Mouse (Mus musculus): ENCODE data around the gene Acvr2b.

The Acvr2b gene

DNA sequence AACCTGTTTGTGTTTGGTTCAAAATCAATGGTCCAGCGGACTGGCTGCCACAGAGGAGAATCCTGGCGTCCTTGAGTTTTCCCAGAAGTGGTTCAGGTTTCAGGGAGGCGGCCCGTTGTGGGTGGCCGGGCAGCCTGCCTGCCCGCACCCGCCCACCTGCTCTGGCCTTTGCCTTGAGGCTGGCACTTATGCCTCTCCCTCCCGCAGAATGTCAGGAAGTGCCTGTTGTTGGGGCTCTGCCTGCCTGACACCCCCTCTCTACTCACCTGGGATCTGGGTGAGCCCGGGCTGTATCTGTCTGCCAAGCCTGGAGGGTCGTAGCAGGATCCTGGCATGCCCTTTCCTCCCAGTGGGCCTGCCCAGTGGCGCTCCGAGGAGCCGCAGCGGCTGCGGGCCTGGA, 6.0 kb downstream of the Acvr2b start:
- no peak for DNase-seq (ENCODE audit: low spot score in 2 of 2)

DNA sequence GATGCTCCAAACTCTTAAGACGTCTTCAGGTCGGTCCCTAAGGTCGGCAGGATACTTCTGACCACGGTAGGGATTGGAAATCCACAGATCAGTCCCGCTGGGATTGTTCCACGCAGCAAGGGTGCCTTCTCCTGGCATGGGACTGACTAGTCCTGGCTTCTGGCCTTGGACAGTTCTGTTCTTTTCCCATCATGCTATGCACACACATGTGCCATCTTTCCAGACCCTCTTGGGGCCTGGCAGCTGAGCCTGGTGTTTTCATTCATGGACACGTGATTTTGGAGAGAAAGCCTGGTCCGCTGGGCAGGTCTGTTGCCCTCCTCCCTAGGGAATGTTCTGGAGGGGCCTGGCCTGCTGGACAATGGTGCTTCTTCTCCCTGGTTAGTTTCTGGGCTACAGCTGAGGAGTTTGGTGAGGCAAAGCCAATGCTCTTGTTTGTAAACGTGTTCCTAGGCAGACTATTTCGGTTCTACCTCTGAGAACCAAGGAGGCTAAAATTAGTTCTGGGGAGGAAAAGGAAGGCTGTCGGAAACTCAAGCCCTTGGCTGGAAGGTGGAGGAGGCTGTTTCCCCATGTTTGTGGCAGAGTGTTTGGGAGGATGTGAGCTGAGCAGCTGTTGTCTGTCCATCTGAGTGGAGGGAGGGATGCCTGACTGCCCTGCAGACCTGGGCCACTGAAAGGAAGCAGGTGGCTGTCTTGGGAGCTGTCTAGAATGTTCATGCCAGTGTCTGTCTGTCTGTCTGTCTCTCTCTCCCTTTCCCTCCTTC, 7.2 kb downstream of the Acvr2b start:
- no peak for DNase-seq (ENCODE audit: low spot score in 2 of 2)

DNA sequence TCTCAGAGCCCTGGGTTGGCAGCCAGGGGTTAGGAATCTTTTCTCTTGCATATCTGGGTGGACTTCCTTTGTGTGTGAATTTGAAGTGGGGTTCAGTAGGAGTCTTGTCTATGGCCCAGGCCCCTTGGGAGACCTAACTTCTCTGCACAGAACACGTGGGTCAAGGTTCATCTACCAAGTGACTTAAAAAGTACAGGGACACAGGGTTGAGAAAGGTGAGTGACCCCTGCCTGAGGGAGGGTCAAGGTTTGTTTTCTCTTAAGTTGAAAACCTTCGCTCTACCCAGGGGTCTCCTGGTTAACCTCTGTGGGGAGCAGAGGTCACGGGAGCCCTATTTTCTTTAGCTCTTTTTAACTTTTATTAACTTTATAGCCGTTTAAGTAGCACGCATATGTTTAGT, 7.9 kb downstream of the Acvr2b start:
- no peak for DNase-seq (ENCODE audit: low spot score in 2 of 2)

DNA sequence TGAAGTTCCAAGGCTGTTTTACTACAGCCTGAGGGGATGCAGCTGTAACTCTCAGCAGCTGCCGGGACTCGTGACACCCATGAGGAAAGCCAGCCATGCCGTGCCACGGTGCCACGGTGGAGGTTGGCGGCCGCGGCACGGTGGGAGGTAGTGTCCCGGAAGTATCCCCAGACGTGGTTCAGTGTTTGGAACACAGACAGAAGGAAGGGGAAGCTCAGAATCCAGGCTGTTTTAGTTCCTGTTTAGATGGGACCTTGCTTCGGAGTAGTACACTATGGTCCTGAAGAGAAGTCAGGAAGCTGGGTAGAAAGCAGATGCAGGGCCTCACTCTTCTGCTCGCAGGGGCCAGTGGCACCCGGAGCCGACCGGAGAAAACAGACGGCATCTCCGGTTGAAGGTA, 16.1 kb downstream of the Acvr2b start:
- DNase-seq (ENCODE audit: low spot score in 2 of 2), result no peak

DNA sequence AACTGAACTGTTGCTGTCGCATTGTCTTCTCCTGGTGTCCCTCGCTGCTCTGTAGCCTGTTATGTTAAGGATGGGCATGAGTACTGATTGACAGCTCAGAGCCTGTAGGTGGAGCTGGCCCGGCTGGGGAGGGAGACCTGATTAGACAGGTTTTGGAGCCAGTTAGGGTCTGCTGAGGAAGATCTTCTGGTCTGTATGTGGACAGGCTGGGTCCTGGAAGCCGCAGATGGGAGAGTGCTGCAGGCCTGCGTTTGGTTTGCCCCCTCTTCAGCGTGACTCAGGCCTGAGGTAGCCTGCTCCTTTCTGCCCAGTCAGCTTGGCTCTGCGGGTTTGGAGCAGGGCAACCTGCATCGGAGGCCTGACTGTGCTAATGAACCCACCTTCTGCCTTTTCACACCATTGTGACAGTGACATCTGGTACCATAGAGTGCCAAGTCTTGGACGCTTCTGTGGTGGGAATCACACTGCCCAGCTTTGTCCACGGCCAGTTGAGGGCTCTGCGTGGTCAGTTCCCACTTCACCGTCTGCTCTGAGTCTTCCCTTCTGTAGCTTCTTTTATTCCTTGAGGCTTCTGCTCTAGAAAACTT, 18.0 kb downstream of the Acvr2b start:
- no peak for DNase-seq (ENCODE audit: low spot score in 2 of 2)

DNA sequence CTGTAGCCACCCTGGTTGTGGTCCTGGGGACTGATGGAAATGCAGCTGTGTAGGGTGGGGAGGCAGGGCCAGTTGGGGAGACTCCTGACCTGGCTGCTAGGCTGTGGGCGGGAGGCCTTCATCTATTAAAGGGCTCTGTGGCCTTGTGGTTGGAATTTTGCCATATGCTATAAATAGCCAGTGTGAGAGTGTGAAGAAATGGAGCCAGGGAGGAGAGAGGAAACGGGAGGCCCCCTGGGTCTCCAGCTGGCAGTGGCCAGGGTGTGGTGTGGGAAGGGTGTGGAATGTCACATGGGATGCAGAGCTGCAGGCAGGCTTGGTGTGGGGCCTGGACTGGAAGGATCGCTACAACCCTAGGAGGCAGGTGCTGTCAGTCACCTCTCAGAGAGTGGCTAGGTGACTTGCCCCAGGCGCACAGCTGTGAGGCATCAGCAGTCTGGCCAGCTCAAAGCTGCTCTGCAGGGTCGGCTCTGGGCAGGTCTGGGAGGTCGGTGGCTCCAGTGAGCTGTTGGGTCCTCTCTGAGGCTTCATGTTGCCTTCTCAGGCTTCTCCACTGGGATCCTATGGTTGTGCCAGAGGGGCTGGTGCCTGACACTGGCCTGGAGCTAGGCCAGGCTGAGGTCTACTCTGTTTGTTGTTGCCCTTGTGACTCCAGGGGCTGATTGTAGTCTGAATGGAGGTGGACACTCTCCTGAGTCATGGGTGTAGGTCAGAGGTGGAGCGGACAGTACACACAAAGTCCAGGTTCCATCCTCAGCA, 23.5 kb downstream of the Acvr2b start:
- peak in 1 of 2 experiments; percentile 51 for DNase-seq (ENCODE audit: low spot score in 2 of 2)

DNA sequence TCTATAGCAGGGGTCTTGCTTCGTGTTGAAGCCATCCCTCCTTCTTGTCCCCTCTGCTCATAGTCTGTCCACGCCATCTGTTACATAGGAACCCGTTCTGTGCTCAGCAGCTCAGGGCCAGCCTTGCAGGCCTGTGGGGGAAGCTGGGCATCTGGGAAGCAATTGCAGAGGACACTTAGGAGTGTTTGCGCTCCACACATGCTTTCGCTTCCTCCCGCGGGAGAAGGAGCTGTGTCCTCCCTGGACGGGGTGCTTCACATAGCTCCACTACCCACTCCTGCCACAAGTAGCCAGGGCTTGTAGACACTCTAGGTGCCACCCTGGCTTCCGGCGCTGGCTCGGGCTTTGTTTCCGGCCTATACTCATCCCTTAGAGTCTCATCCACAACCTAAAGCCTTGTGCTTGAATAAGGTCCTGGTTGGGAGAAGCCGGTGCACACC, 24.1 kb downstream of the Acvr2b start:
- DNase-seq (ENCODE audit: low spot score in 2 of 2), result no peak

DNA sequence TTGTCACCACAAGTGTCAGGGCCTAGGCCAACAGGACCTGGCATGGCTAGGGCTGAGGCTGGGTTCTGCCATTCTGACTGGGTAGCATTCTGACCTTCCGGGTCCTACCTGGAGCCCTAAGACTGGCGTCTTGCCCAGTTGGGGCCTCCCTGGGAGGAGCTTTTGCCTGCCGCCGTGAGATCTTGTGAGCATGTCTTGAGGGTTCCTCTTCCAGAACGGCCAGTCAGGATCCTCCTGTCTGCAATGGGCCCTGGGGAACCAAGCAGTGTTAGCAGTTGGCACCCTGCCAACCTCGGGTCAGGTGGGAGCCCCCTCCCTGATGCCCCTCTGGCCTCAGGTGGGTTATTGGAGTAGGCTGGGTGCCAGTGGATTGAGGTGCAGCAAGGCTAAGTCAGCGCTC, 24.6 kb downstream of the Acvr2b start:
- no peak for DNase-seq (ENCODE audit: low spot score in 2 of 2)

DNA sequence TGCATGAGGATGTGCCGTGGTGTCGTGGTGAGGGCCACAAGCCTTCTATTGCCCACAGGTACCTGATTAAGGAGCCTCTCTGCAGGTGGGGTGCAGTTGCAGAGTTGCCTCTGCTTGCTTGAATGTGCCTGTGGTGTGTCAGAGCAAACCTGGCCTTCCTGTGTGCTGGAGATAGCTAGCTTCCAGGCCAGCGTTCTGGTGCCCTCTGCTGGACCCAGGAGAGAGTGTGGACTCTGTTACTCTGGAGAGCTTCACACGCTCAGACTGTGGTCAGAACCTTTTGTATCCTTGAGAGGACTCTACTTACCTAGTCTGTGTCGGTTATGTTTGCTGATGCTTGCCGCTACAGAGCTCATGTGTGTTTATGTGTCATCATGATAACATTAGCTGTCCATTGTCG, 28.4 kb downstream of the Acvr2b start:
- DNase-seq (ENCODE audit: low spot score in 2 of 2), result peak; percentile 71 to 82

DNA sequence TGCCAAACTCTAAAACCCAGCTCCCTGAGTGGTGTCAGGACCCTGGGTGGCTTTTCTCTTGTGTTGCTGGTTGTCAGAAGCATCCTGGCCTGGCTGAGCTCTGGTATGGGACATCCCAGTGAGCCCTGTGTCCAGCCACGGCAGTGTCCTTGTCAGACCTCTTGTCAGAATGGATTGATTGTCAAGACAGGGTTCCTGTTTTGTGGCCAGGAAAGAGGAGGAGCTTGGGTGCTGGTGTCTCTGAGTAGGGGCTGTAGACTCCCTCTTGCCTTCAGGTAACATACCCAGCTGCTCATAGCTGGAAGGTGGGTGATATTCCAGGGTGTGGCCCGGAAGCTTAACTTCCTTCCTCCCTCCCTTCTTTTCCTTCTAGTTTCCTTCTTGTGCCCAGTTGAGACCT, 33.9 kb downstream of the Acvr2b start:
- no peak for DNase-seq (ENCODE audit: low spot score in 2 of 2)

DNA sequence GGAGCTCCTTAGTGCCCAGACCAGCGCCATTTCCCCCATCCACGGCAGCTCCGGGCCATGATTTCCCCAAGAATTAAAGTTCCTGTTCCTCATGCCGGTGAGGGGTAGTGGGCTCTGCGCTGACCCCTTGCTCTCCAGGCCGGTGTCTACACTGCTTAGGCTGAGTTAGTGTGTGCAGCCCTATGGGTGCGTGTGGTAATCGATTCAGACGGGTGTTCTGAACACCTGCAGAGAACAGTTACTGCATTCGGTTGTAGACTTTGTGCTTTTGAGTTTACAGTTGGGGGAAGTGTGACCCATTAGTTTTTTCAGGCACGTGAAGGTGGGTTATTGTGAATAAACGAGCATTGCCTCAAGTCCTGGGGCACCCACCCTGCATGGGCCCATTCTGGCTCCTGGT, 36.1 kb downstream of the Acvr2b start:
- no peak for DNase-seq (ENCODE audit: low spot score in 2 of 2)

DNA sequence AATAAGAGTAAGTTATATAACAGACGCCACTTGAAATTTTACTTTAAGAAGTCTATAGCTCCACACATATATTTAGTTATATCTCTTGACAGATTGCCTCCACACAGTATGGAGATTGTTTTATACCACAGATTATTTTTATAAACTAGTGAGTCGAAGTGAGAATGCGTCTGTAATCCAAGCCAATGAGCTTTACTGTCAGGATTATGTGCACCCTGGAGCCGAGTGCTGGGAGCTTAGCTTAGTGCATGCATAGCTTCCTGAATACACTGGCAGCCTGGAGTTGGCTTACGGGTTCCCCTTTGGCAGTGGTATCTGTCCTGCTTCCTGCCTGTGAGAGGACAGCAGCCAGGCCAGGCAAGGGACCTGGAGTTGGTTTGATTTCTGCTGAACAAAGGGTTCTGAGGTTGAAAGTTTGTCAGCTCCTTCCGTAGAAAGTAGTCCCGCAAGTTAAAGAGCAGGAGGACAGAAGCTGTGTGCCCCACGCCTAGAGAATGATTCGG, 36.6 kb downstream of the Acvr2b start:
- DNase-seq (ENCODE audit: low spot score in 2 of 2), result no peak

DNA sequence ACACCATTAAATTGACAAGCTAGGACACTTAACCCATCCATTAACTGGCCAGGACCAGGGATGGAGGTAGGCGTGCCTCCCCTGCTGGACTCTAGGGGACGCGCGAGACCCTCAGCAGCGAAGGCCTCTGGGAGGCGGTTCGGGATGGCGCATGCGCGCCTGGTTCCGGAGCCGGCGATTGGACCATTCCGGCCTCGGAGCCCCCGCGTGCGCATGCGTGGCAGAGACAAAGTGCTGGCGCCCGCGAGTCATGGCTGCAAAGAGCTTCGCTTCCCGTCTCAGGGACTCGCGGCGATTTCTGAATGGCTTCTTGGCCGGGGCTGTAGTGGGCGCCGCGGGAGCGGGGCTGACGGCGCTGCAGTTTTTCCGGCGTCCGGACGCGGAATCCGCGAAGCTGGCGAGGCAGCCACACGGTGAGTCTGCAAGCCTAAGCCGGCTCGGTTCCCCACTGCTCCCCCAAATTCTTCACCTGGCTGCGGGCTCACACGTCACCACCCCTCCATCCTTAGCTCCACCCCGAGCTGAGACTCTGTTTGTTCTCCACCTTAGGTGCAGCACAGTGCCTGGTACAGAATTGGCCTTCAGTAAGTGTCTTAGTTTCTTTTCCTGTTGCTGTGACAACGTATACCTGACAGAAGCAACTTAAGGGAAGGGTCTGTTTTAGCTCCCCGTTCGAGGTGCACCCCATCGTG, 43.0 kb downstream of the Acvr2b start, which contains the start of gene Exog:
Exog (plus strand) TSS at position 206 of the 692 bp plus-strand sequence.
- DNase-seq (ENCODE audit: low spot score in 2 of 2), result peak; percentile 97 to 99

DNA sequence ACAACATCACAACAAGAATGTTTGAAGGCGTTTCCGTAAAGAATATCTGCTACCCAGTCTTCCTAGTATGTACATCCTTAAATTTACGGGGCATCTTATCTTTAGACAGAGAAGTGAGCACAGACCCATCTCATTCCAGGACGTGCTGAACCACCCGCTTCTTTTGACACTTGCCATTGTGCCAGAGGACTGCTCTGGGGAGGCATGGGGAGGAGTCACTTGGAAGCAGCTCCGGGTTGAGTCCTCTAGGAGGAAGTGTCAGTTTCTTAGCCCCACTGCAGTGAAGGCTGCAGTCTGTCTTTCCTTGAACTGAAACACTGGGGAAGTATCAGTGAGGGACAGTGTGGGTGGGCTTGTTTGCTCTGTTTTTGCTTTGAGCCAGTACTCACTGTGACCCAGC, 43.8 kb downstream of the Acvr2b start:
- DNase-seq (ENCODE audit: low spot score in 2 of 2), result no peak

DNA sequence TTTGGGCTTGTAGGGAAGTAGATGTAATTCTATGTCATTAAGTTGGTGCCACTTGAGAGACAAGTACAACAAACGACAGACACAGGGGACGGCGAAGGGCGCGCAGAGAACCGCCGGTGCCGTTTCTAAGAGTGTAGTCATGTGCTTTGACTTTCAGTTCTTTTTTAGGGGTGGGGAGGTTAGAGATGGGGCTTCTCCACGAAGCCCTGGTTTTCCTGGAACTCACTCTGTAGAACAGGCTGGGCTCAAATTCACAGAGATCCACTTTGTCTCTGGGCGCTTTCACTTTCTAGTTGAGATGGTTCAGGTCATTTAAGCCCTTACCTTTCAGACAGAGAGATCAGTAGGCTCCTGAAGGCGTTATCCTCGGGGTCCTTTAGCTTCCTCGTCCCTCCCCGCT, 54.0 kb downstream of the Acvr2b start:
- no peak for DNase-seq (ENCODE audit: low spot score in 2 of 2)

DNA sequence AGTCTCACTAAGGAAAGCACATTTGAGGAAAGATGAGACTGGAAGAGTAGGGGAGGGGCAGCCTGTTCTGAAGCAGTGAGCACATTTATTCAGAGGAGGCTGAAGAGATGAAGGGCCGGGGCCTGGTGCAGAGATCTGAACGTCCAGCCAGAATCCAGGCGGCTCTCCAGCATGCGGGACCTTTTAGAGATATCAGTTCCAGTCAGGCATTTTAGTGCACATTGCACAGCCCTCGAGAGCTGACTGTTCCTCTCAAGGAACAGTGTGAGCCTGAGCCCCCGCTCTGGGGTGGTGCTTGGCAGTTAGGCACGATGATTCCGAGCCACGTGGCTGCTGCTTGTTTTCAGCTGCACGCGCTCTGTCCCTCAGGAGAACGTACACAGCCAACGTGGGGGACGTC, 55.2 kb downstream of the Acvr2b start:
- DNase-seq (ENCODE audit: low spot score in 2 of 2), result no peak

DNA sequence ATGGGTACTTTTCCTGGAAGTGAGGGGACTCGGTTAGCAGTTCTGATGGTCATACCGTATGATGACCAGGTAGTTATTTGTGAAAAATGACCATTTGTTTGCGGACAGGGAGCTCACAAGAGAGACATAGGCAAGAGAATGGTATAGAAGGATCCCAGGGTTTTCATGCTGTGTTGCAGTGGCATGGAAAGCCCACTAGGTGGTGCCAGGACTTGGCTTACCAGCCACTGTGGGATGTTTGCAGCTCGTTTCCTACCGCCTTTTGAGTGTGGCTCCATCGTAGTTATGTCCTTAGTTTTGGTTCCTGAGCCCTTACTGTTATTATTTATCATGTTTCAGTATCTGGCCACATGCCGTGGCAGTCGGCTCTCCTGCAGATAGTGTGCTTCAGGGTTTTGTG, 58.5 kb downstream of the Acvr2b start:
- DNase-seq (ENCODE audit: low spot score in 2 of 2), result no peak

DNA sequence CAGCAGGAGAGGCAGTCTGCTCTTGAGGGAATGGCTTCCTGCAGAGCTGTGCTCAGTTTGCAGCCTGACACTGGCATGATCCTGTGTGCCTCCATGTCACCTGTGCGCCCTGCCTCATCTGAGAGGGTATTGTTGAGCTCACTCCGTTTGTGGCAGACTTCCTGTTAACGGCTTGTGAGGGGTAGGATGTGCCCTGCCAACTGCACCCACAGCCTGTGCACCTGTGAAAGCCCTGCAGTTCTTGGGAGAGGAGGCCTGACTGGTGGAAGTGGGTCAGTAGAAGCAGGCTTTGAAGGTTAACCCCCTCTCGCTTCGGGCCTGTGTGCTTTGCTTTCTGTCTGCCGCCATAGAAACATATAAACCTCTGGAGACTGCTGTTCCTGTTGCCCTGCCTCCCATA, 63.1 kb downstream of the Acvr2b start:
- no peak for DNase-seq (ENCODE audit: low spot score in 2 of 2)

DNA sequence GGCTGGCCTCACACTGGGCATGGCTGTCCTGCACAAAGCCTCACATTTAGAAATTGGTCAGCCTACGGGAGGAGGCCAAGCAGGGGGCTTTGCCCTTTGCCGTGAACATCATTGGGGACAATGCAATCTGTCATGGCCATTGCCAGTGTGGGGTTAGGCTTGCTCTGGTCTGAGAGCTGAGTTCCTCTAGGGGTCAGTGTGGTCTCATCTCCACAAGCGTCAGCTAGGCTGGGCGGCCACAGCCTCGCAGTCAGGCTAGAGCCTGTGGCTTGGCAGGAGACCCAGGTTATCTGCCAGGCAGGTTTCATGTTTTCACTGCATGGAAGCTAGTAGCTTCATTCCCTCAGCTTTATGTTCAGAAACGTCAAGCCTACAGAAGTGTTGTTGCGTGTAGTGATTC, 63.7 kb downstream of the Acvr2b start:
- DNase-seq (ENCODE audit: low spot score in 2 of 2), result peak in 1 of 2 experiments; percentile 27

DNA sequence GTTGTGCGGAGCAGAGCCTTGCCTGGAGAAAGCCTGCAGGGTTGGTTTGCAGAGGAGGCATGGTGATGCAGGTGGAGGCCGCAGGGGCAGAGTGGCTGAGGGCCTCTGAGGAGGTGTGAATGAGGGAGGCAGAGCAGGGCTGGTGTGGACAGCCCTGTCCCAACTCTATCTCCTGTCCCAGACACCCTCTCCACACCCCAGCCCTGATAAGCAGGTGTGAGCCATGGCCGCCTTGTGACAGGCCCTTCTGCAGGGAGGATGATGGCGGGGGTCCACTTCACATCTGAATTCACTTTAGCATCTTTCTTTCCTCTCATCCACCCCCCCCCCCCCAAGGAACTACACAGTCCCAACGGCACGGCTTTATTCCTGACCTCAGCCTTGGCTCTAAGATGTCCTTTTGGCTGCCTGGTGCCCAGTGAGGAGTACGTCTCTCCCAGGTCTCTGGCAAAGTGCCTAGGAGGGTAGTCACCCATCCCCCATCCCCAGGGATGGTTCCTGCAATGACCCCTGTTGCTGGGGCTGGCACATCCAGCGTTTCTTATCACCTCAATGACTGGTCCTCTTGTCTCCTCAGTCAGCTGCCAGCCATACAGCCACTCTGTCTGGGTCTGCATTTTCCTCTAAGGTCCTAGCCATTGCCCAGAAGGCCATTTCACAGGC, 67.9 kb downstream of the Acvr2b start:
- no peak for DNase-seq (ENCODE audit: low spot score in 2 of 2)

DNA sequence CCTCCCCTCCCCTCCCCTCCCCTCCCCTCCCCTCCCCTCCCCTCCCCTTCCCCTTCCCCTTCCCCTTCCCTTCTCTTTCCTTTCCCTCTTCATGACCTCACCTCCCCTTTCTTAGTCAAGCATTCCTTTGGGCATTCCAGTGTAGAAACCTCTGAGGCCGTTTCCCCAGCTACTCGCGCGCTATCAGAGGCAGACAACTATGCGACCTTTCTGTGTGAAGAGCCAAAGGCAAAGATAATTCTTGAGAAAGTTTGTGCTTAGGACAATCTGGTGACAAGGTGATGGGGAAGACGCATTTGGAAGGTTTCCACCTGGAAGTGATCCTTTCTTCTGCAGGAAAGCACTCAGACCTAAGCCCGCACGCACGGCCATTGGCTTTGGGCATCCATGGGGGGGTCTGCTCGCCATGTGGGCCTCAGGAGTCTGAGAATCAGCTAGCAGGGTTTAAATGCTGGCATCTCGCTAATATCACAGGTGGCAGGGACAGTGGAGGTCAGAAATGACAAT, 70.5 kb downstream of the Acvr2b start:
- DNase-seq (ENCODE audit: low spot score in 2 of 2), result no peak

All from urinary bladder, postnatal 4 days (tissue).